Mouse (Mus musculus) left cerebral cortex, postnatal 25 days (tissue): ENCODE measurements around the gene Oog4. TPM values are rescaled to one million over a fixed set of nuclear protein-coding genes. Genes with fewer than 3 reads are reported as not detected.
A peak's percentile ranks its signal among the peaks of the same experiment; 100 is the strongest.
"Not testable (repeated sequence)": the region's sequence is repeated elsewhere in the genome, so short reads cannot be mapped to it uniquely, and the experiment has no call there.

Experiments used
- DNase-seq, 2 experiments: peaks; one replicate each; pipeline ENCODE4 v3.0.0; 2022; ENCODE audit warnings: low spot score in 2 of 2, mixed read lengths in 1 of 2
- intact Hi-C: fragments of 180-260 bp; cut with DNase I; formaldehyde crosslinking; loops from one replicate; pipeline ENCODE4 v1.15.1; 2025
- total RNA-seq, 2 experiments: library from RNA; stranded (reverse); gene quantifications; 2 replicates each; pipeline ENCODE4 v1.2.3; 2021

The Oog4 gene
- not detected for total RNA-seq

DNA sequence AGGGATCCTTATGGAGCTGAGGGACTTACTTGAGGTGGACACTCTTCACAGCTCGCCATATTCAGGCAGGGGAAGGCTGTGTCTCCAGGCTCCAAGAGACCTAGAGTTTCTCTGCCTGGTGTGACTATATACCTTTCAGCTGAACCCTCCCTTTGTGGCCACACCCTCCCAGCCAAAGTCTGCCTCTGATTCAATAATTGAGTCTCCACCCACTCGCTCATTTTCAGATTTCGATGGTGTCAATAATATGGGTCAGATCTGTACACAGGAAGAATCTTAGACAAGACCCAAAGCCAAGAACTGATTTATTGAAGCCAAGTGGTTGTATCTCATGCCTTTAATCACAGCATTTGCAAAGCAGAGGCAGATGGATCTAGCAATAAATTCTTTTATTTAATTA is at the start of gene Oog4:
Oog4 (minus strand) TSS at position 101 of the 400 bp plus-strand sequence.
- intact Hi-C loops, result no loop called here
- no peak for DNase-seq

DNA sequence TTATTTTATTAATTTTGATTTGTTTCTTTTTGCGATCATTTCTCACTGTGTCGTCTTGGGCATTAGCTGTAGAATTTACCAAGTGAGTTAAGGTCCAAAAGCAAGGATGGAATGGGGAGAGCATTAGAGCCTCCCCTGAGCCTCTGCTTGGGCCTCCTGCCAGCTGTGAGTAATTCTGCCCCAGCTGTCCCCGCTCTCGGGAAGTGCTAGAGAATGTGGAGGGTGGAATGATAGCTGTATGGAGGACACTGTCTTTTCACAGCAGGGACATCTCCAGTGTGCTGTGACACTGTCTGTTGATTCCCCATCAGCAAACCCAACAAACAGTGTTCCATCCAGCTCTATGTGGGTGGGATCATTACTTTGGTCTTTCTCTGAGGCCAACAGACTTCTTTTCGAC is 23.4 kb downstream of the Oog4 start:
- DNase-seq, intact Hi-C loops: not testable (repeated sequence)

DNA sequence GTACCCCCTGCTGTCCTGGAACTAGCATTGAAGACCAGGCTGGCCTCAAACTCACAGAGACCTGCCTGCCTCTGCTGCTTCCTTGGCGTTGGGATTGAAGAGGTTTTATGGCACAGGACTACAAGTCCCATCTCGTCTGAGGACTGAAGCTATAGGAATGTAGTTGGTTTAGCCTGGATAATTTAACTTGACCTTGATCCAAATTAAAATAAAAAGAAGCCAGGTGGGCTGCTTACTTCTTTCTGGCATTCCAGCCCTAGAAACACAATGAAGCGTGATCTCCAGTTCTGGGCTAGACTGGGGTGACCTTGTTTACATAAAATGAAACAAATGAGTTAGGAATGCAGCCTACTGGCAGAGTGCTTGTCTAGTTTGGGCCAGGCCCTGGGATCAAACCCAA is 36.0 kb downstream of the Oog4 start:
- intact Hi-C loops, result no loop called here
- no peak for DNase-seq

DNA sequence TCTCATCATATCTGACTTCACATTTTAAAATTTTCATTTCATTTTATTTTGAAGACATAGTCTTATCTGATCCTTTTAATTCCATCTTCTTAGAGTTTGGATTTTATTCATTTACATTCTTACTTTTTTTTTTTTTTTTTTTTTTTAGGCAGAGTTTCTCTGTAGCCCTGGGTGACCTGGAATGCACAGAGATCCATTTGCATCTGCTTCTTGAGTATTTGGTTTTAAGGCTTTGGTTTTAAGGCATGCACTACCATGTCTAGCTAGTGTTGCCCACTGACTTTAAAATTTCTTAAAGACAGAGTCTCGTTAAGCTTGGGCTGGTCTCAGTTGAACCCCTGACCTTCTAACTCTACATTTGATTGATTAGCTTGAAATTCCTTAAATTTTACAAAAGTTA is 36.5 kb downstream of the Oog4 start:
- DNase-seq, result no peak
- intact Hi-C loops, result no loop called here

DNA sequence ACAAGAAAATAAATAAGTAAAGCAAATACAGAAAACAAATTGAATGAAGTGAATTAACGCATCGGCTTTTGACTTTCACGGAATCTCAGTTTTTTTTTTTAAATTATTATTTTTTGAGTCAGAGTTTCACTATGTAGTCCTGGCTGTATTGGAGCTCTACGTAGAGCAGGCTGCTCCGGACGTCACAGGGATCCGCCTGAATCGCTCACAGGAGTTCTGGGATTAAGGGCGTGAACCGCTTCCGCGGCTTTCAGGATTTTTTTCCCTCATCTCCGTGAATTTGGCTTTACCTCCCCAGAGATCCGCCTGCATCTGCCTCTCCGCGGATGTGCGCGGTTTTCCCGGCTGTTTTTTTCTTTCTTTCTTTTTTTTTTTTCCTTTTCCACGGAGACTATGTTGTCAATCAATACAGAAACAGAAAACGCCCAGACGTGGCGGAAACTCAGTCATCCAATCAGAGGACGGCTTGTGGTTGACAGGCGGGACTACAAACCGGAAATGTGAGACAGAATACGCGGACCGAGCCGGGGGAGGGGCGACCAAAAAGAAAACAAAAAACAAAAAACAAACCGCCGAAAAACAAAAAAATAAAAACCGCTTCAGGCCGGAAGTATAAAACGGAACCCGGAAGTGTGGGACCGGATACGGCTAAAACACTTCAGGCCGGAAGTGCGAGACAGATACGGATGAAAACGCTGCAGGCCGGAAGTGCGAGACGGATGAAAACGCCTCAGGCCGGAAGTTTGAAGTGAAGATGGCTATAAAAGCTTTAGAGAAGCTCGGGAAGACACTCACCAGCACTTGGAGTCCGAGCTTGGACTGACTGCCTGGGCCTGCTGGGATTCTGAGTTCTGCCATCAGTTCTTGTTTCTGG is 37.7 kb downstream of the Oog4 start, which contains the start of gene Pramef8:
Pramef8 (plus strand) TSS at position 208 of the 874 bp plus-strand sequence.
- intact Hi-C loops, result no loop called here

GRCm38 (mm10) chr4:143411566-143412218 is 38.4 kb downstream of the Oog4 start:
- DNase-seq, result peak in 1 of 2 experiments; percentile 7
- intact Hi-C loops, result no loop called here

More for the DNA sequence above, 37.7 kb downstream of the Oog4 start, which contains the start of gene Pramef8:
- DNase-seq, result peak; percentile 91 to 96

DNA sequence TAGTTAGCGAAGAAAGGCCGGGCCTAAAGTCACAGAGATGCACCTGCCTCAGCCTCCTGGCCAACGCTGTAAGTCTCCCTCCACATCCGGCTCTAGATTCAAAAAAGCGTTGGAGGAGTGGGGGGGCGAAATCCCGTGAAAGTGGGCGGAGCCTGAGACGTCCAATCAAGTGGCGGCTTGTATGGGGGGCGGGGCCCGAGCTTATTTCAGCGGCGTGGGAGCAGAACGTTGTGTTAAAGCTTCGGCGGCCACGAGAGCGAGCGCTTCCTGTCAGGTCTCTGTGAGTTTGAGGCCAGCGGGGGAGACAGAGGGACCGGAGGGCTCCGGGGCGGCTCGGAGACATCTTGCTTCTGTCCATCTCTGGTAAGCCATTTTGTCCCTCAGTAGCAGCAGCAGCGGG is 55.9 kb downstream of the Oog4 start, which contains the start of gene Pramel1:
Pramel1 (plus strand) TSS at position 248 of the 400 bp plus-strand sequence.
- DNase-seq, result no peak
- intact Hi-C loops, result no loop called here

DNA sequence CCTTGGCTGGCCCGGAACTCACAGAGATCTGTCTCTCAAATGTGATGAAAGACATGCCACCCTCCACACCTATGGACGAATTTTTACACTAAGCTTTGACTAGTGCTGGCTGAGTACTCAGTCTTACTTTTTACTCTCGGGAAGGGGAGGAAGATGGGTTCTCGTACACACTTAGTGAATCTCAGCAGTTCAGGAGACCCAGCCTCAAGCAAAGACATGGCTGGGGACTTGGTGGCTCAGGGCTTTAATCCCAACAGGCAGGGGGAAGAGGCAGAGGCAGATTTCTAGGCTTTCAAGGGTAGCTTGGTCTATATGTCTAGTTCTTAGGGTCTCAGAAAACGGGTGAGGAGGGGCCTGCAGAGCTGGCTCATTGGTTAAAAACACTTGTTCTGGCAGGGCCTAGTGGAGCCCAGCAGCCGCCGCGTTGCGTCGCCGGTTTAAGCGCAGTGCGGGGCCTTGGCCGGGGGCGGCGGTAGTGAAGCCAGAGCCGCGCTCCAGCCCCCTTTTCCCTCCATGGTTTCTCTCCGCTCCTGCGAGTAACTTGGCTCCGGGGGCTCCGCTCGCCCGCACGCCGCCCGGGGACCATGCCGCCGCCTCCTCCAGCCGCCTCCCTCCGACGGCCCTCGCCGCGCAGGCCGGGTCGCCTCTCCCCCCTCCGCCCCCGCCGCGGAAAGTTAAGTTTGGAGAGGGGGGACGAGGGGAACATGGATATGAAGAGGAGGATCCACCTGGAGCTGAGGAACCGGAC is 61.0 kb downstream of the Oog4 start:
- intact Hi-C loops, result no loop called here
- peak; percentile 16 to 17 for DNase-seq

Other genes with a start within 250 kb of the Oog4 start
- gene Prdm2, start 237.3 kb downstream of the Oog4 start, total RNA-seq, result 10 to 100 TPM; 39.7 to 42.3 TPM
- gene Pdpn, start 150.8 kb downstream of the Oog4 start, total RNA-seq, result 10 to 100 TPM; 14.7 to 15.9 TPM
- 1 to 10 TPM; 1.9 to 2.3 TPM for gene Lrrc38, start 100.6 kb downstream of the Oog4 start, total RNA-seq
- gene Pramel1, start 55.9 kb downstream of the Oog4 start, total RNA-seq, result not detected
- 10 to 100 TPM; 11.7 to 12.6 TPM for gene Pramef8, start 37.9 kb downstream of the Oog4 start, total RNA-seq
- not detected for gene Gm13043, start 61.0 kb upstream of the Oog4 start, total RNA-seq
- gene Gm13040, start 85.6 kb upstream of the Oog4 start, total RNA-seq, result not detected
- gene BC080695, start 101.4 kb upstream of the Oog4 start, total RNA-seq, result not detected
- not detected for gene Gm13057, start 101.4 kb upstream of the Oog4 start, total RNA-seq
- gene Gm13083, start 164.7 kb upstream of the Oog4 start, total RNA-seq, result not detected
- gene Gm13088, start 206.9 kb upstream of the Oog4 start, total RNA-seq, result not detected